Mouse (Mus musculus) layer of hippocampus, postnatal 25 days (tissue): ENCODE data around the gene Proser3. TPM values are rescaled to one million over a fixed set of nuclear protein-coding genes. Genes with fewer than 3 reads are reported as not detected.
"Not testable (repeated sequence)": the region's sequence is repeated elsewhere in the genome, so short reads cannot be mapped to it uniquely, and the experiment has no call there.

ENCODE experiments used
- DNase-seq, 2 experiments: peaks; one replicate each; pipeline ENCODE4 v3.0.0; 2022; ENCODE audit warnings: mixed read lengths in 2 of 2, low spot score in 1 of 2; ENCODE audit errors: extremely low spot score in 1 of 2
- total RNA-seq, 2 experiments: library from RNA; stranded (reverse); gene quantifications; 2 replicates each; pipeline ENCODE4 v1.2.3; 2021

The Proser3 gene
- total RNA-seq, 2 experiments from 2014 or later, result 3.5 to 3.6 TPM

DNA sequence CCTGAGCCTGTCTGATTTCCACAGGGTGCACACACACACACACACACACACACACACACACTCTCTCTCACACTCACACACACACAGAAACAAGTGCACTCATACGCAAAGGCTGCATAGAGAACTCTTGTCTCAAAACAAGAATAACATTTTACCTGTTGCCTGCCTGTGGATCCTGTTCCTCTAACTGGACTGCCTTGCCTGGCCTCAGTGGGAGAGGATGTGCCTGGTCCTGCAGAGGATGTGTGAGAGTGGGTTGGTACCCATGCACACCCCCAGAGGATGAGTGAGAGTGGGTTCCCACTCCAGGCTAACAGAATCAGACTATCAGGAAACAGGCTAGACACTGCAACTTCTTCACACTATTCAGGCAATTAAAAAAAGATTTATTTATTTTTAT, 1.5 kb downstream of the Proser3 start:
- no peak for DNase-seq

DNA sequence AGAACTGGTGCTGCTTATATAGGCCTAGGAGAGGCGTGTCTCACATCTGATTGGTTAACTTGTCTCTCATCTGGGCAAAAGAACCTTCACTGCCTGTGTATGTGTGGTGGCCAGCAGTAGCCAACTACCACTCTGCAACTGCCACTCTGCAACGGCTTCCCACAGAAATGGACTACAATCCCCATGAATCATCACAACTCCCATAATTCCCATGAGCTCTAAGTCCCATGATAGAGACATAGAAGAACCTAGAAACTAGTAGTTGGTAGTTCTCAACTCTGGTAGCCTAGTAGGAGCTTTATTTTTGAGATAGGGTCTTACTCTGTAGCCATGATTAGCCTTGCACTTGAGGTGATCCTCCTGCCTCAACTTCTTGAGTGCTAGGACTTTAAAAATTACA, 2.2 kb downstream of the Proser3 start:
- DNase-seq, result no peak

DNA sequence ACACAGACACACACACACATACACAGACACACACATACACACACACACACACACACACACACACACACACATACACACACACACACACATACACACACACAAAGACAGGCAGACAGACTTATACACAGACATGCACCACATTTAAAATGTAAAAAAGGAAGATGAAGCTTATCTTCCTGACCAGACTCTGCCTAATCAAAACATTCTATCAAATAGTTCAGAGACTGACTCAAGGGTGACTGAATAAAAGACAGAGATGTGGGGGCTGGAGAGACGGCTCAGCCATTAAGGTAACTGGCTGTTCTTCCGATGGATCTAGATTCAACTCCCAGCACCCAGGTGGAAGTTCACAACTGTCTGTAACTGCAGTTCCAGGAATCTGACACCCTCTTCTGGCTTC, 7.8 kb downstream of the Proser3 start:
- DNase-seq, result no peak

DNA sequence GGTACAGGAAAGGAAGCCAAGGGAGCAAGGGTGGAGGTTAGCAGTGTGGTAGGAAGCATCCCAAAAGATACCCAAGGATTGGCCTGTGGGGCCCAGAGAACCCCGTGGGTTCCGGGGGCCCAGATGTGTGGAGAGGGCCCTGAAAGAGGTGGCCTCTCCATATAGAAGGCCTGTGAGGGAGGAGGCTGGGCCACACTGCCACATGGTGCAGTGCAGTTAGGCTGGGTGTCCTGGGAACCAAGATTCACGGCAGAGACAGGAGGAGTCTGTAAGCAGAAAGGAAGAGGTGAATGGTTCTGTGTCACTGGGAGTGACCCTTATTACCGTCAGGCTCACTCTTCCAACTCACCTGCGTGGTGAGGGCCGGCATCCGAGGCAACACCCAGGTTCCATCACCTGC, 11.5 kb downstream of the Proser3 start:
- DNase-seq, result no peak

DNA sequence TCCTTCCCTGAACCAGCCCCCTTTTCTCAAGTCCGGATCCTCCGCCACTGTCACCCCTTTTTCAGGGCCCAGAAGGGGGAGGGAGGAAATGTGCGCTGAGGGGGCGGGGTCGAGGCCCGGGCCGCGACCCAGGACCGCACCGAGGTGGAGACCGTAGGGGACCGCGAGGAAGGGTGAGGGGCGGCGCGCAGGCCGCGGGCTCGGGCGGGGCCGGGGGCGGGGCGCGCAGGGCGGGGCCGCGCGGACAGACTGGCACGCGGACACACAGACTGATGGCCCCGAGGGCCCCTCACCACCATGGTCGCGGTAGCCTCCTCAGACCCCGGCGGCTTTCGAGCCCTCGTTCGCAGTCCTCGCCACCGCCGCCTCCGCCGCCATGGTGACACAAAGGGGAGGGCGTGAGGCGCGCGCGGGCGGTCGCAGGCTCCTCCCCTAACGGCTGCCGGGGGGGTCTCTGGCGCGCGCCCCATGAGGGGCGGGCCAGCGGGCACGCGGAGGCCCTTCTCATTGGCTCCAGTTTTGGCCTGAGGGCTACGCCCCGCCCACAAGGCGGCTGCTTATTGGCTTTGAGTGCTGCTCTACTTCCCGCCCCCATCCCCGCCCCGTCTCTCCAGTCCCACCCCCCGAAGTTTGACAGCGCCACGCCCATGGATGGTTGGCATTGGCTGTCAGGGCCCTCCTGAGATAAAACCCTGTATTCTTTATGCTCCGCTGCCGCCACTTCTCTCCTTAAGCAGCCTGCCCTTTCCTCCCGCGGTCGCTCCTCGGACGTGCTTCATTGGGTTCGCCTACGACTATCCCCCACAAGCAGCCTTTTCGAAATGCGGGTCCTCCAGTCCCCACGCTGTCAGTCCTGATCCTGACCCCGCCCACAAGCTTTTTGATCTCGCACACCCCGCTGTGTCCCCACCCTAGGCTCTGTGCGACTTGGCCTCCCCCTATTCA, 17.2 kb downstream of the Proser3 start, which contains the start of gene Arhgap33:
Arhgap33 (minus strand) TSS at position 428 of the 945 bp plus-strand sequence.
- DNase-seq, result peak; percentile 85 to 92

DNA sequence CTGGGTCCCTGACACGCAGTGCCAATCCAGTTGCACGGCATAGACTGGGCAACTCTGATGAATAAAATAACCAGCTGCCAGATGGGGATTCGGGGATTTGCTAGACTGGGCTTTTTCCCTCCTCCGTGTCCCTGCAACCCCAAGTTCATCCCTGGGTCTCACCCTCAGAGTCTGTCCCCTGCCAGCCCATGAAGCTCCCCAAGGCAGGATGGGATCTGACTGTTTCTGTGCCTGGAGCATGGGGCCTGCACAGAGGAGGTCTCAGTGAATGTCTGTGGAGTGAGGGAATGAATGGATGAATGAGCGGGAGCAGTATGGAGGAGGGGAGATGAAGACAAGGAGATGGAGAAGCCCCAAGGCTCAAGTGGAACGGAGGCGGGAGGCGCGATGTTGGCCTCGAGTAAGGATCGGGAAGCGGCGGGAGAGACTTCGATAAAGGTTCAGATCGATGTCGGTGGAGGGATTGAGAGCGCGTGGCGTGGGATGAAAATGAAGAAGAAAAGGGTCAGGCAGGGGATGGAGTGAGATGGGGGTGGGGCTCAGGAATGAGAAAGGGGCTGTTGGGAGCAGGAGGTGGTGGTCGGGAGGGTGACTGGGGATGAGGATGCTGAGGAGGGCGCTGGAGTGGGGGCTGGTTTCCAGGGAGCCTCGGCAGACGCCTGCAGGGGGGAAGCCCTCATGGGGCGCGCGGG, 18.0 kb downstream of the Proser3 start:
- no peak for DNase-seq

DNA sequence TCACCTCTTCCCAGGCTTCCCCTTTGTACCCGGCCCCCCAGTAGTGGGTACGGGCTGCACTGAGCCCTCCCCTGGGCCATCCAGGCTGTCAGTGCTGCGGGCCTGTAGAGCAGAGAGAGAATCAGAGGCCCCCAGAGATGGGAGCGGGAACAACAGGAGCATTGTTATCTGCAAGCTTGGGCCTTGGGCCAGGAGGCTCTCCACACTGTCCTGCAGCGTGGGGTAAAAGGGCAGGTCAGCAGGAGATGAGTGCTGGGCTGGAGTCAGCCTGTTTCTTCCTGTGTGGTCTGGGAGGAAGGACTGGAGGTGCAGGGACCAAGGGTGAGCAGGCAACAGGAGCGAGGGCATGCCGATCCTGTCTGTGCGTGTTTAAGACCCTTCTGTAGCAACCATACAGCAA, 19.2 kb downstream of the Proser3 start:
- no peak for DNase-seq

DNA sequence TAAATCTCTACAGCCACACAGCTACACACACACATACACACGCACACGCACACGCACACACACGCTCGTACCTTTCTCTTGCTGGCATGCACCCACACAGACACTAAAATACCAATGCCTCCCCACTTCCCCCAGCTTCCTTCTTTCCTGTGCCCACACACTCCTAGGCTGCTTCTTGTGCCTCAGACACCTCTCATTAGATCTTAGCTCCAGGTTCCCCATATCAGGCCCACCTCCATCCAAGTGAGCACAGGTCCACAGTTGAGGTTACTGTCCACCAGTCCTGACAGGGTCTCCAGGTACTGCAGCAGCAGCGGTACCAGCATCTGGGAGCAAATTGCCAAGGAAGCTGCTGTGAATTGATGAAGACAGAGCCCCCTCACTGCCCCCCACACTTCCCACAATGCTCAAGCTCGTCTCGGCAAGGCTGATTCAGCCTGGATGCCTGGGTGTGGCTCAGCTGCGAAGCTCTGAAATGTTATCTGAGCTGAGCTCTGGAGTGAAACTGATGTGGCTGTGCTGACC, 20.7 kb downstream of the Proser3 start:
- DNase-seq, result no peak

DNA sequence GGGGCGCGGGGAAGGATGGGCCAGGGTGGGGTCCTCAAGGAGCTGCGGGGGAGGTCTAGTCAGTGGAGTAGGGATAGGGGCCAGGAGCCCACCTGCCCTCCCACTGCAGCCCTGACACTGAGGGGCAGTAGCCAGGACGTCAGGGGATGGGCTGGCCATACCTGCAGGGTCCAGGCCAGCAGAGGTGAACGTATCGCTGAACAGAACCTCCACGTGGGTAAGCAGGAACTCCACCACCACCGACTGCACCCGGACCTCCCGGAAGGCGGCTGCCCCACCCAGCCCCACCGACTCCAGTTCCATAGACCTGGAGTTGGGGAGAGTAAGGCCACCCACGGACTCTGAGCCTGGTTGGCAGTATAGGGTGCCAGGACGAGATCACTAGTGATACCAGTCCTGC, 25.1 kb downstream of the Proser3 start:
- no peak for DNase-seq

DNA sequence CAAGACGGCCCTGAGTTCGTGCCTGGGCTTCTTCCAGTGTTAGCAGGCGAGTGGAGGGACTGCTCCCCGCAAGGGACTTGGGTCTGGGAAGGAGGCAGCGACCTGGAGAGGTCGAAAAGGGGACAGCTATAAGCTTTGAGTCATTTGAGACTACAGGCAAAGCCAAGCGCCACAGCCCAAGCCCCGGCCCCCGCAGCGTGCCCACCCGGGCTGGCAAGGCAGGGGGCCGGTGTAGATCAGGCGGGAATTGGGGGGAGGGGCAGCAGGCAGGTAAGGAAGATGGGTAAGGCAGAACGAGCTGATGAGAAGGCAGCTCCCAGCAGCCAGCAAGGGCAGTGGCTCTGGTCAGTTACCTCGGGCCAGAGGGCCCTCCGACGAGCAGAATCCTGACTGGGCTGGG, 25.7 kb downstream of the Proser3 start:
- no peak for DNase-seq

DNA sequence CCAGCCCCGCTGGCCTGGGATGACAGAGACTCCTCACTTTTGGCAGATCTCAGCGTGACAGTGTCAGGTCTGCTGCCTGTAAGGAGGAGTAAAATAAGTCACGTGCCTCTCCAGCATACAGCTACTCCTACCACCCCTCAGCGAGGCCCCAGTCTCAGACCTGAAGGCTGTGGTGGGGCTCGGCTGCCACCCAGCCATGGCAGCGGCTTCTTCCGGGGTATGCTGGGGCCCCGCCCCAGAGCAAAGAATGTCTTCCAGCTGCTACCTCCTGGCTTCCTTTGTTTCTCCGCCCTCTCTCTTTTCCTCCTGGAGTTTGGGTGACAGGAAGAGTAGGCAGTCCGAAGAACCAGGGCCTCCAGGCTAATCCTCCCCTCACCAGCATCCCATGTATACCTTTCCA, 26.1 kb downstream of the Proser3 start:
- no peak for DNase-seq

DNA sequence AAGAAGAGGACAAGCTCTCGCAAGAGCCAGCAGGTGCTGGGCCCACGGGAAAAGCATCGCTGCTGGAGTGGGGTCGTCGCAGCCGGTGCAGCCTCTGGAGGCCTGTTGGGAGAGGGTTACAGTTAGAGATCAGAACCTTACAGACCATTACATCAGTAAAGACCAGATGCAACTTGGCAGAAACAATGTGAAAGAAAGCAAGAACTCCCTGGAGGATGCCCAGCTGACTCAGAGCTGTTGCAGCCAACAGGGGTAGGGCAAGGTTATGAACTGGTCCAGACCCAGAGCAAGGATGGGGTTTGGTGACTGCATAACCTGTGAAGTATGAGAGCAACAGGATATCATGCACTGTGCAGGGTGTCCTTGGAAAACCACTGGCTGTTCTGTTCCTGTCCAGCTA, 27.6 kb downstream of the Proser3 start:
- DNase-seq, result no peak

DNA sequence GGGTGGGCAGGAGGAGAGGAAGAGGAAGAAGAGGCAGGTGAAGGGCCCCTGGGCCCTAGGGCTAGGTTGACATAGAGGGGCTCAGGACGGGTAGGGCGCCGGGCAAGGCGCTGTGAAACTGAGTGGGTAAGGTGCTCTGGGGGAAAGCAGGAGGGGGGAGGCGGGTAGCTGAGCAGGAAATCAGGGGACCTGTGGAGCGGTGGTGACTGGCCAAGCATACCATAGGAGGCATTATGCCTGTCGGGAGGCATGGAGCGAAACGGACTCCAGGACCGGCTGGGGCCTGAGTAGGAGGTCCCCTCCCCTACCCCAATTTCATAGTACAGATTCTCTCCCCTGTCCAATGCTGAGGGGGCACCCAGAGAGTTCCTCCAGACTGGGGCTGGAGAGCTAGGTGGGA, 29.2 kb downstream of the Proser3 start:
- no peak for DNase-seq

DNA sequence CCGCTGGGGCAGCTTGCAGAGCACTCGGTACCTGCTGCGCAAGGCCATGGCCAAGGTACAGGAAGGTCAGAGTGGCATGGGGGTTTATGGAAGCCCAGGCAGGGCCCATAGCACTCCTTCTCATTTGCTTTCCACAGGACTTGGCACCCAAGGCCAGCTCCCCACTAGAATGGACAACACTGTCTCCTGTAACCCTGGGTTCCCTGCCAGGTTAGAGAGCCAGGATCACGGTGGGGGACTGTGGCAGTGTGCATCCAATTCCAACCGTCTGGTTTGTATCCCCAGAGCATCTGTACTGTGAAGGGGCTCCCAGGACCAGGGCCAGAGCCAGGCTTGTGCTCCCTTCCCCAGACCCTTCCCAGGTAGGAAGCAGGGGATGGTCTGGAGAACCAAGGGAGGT, 31.2 kb downstream of the Proser3 start:
- no peak for DNase-seq

DNA sequence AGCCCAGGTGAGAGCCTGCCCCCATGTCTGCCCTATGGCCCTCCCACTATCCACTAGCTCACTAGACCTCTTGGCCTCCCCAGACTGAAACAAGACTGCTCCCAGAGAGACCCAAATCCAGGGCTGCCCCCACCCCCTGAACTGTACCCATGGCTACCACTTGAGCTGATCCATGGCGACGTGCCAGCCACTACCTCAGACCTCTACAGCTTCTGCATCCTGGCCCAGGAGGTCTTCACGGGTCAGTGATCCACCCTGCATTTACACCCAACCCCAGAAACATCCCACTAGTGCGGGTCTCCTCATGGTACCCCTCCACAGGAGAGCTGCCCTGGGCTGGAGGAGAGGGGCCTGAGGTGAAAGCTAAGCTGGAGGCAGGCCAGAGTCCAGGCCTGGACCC, 31.7 kb downstream of the Proser3 start:
- DNase-seq, result no peak

DNA sequence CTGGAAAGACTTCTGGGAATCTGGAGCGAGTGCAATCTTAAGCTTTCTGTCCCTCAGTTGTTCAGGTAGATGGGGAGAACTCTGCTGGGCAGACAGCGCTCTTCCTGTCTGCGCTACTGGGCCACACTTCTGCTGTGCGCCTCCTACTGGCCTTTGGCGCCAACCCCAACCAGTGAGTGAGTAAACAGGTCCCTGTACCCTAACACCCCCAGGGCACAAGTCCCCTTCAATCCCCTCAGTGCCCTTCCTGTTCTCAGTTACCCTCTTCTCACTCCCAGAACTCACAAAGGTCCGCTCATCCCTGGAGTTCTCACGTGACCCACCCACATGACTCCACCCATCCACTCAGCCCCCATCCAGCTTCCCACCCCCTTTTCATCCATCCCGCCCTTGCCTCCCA, 33.8 kb downstream of the Proser3 start:
- no peak for DNase-seq

DNA sequence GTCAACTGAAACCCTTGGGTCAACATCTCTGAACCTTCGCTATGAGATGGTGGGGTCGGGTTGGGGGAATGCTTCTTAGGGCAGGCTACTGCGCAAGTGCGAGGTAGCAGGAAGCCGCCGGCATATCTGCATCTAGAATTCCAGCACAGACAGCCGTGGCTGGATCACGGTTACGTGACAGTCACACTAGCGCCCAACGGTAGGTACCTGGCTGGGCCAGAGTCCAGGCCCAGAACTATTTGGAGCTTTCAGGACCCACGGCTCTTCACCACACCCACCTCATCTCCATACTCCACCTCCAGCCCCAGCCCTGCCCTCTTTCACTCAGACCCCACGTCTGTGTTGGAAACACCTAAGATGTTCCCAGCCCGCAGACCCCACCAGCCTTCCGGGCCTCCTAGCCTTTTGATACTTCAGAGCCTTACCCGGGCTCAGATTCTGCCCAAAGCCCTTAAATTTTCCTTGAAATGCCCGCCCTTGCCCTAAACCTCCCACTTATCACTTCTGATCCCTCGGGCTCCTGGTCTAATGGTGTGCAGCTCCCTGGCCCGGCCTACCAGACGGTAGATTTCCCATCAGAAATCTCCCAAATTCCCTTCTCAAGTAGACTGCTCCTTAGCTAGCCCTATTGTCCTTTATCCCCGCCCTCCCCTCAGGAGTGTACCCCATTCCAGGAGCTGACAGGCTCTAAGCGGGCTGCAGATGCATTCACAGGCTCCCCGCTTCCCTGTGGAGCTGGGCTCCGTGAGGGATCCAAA, 36.9 kb downstream of the Proser3 start:
- DNase-seq, result no peak

DNA sequence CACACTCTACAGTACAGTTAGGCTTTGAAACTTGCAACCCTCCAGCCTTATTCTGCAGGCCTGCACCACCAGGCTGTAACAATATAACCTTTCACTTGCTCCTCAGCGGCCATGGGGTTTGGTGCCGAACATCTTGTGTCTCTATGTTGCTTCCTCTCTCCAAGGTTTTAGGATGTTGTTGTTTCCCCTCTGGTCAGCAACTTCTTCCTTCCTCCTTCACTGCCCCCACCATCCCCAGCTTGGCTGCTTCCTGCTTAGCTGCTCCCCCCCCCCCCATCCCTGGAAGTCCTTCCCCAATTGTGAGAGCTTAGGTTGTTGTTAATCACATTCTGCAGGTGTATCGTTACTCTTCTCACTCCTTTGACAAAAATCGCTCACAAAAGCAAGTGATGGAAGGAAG, 44.0 kb downstream of the Proser3 start:
- no peak for DNase-seq

DNA sequence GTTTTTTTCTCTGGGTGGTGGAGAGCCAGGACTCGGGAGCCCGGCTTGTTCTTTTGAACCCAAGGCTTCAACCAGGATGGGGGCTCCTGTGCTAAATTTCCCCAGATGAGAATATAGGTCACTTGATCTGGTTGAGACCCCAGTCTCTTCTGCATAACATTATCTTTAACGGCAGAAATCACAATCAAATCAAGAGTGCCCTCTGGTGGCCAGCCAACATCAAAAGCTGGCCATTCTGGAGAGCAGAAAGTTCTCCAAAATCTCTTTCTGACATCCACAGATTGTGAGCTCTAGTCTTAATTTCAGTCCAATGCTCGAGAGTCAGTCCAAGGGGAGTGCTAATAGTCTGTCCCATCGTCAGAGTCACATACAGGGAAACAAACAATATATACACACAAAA, 50.9 kb downstream of the Proser3 start:
- not testable (repeated sequence) for DNase-seq

DNA sequence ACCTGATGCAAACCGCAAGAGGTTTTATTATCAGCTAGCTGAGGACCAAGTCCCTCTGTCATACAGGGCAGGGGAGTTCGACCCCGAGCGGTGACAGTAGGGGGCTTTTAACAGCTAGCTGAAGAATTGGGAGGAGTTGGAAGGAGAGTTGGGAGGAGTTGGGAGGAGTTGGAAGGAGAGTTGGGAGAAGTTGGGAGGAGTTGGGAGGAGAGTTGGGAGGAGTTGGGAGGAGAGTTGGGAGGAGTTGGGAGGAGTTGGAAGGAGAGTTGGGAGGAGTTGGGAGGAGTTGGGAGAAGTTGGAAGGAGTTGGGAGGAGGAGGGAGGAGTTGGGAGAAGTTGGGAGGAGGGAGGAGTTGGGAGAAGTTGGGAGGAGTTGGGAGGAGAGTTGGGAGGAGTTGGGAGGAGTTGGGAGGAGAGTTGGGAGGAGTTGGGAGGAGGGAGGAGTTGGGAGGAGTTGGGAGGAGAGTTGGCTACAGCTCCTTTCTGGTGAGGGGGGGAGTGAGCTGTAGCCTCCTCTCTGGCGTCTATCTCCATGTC, 56.5 kb downstream of the Proser3 start:
- not testable (repeated sequence) for DNase-seq
